Mouse (Mus musculus): ENCODE results near the gene Fam228a. TPM values are rescaled to one million over a fixed set of nuclear protein-coding genes. Genes with fewer than 3 reads are reported as not detected.
"Not testable (repeated sequence)": the region's sequence is repeated elsewhere in the genome, so short reads cannot be mapped to it uniquely, and the experiment has no call there.

Gene Fam228a
- polyA plus RNA-seq (2015; fragmentation: Nextera tagmentation; extraction: Ambion mirVana), result 0.20 and 0.52 TPM in 2 replicates

- Histone ChIP-seq H3K9me3 (no peaks in the 10 kb centered on the region), H3K27me3 (no peaks in the 10 kb centered on the region), H3K4me3 (no peak within 1 kb of the TSS), H3K9ac (no peak within 1 kb of the TSS), H3K36me3 (no peaks in the 10 kb centered on the region), H3K27ac (no peak within 1 kb of the TSS), H3K4me1 (no peaks in the 10 kb centered on the region), H3K4me2 (no peak within 1 kb of the TSS)
- 0 out of 2 replicates have a peak, but pooled peaks have one; percentile 7 for ATAC-seq (ENCODE audit: insufficient number of reproducible peaks, low FRiP score, low TSS enrichment, low read depth)
- WGBS, result 86% methylated on average over 18 of the region's 18 CpGs
Measured at GRCm38 (mm10) chr12:4738031-4738576, at the start of gene Fam228a. Gene Fam228a (minus strand): TSS chr12:4738430.

GRCm38 (mm10) chr12:4784466-4784865, 46.2 kb upstream of the Fam228a start:
- H3K27me3 ChIP-seq, result no peaks in the 10 kb centered on the region
- no peak for ATAC-seq (ENCODE audit: insufficient number of reproducible peaks, low FRiP score, low TSS enrichment, low read depth)
- no peaks in the 10 kb centered on the region for H3K36me3 ChIP-seq
- H3K9me3 ChIP-seq, result no peaks in the 10 kb centered on the region
- H3K9ac ChIP-seq, result no peak overlapping the region
- WGBS, result 72% methylated on average over 2 of the region's 2 CpGs
- H3K4me2 ChIP-seq, result no peak overlapping the region
- no peaks in the 10 kb centered on the region for H3K4me1 ChIP-seq
- H3K4me3 ChIP-seq, result no peak overlapping the region
- H3K27ac ChIP-seq, result no peak overlapping the region

- Histone ChIP-seq H3K9ac (no peak overlapping the region), H3K4me2 (no peak overlapping the region), H3K27ac (no peak overlapping the region), H3K27me3 (no peaks in the 10 kb centered on the region), H3K36me3 (no peaks in the 10 kb centered on the region), H3K9me3 (no peaks in the 10 kb centered on the region), H3K4me3 (no peak overlapping the region), H3K4me1 (no peaks in the 10 kb centered on the region)
- no peak for ATAC-seq (ENCODE audit: insufficient number of reproducible peaks, low FRiP score, low TSS enrichment, low read depth)
- WGBS, result 66% methylated on average over 5 of the region's 5 CpGs
Measured at GRCm38 (mm10) chr12:4783598-4783997, 45.4 kb upstream of the Fam228a start.

- not testable (repeated sequence) for H3K27ac ChIP-seq; H3K9ac ChIP-seq; H3K9me3 ChIP-seq; H3K4me2 ChIP-seq; H3K4me1 ChIP-seq; H3K27me3 ChIP-seq; ATAC-seq (ENCODE audit: insufficient number of reproducible peaks, low FRiP score, low TSS enrichment, low read depth); H3K36me3 ChIP-seq; H3K4me3 ChIP-seq
- 90% methylated on average over 9 of the region's 9 CpGs for WGBS
Measured at GRCm38 (mm10) chr12:4781725-4782404, 43.6 kb upstream of the Fam228a start.

- 80% methylated on average over 1 of the region's 1 CpGs for WGBS
Measured at GRCm38 (mm10) chr12:4781270-4781669, 43.0 kb upstream of the Fam228a start.

GRCm38 (mm10) chr12:4780245-4780644, 42.0 kb upstream of the Fam228a start:
- no peak overlapping the region for H3K4me2 ChIP-seq
- H3K36me3 ChIP-seq, result no peaks in the 10 kb centered on the region
- no peak overlapping the region for H3K4me3 ChIP-seq
- H3K9me3 ChIP-seq, result no peaks in the 10 kb centered on the region
- H3K27ac ChIP-seq, result no peak overlapping the region
- no peak overlapping the region for H3K9ac ChIP-seq
- H3K4me1 ChIP-seq, result no peaks in the 10 kb centered on the region
- ATAC-seq (ENCODE audit: insufficient number of reproducible peaks, low FRiP score, low TSS enrichment, low read depth), result no peak
- H3K27me3 ChIP-seq, result no peaks in the 10 kb centered on the region
- 60% methylated on average over 2 of the region's 2 CpGs for WGBS

More at GRCm38 (mm10) chr12:4781270-4781669, 43.0 kb upstream of the Fam228a start:
- Histone ChIP-seq H3K4me2 (no peak overlapping the region), H3K9me3 (no peaks in the 10 kb centered on the region), H3K4me3 (no peak overlapping the region), H3K4me1 (no peaks in the 10 kb centered on the region), H3K9ac (no peak overlapping the region), H3K36me3 (no peaks in the 10 kb centered on the region), H3K27me3 (no peaks in the 10 kb centered on the region), H3K27ac (no peak overlapping the region)
- no peak for ATAC-seq (ENCODE audit: insufficient number of reproducible peaks, low FRiP score, low TSS enrichment, low read depth)

- Histone ChIP-seq H3K9me3 (no peaks in the 10 kb centered on the region), H3K4me2 (no peak overlapping the region), H3K27me3 (no peaks in the 10 kb centered on the region), H3K4me1 (no peaks in the 10 kb centered on the region), H3K36me3 (no peaks in the 10 kb centered on the region), H3K9ac (no peak overlapping the region), H3K4me3 (no peak overlapping the region), H3K27ac (no peak overlapping the region)
- 82% methylated on average over 6 of the region's 6 CpGs for WGBS
- ATAC-seq (ENCODE audit: insufficient number of reproducible peaks, low FRiP score, low TSS enrichment, low read depth), result no peak
Measured at GRCm38 (mm10) chr12:4777734-4778133, 39.5 kb upstream of the Fam228a start.

- H3K4me2 ChIP-seq, result no peak overlapping the region
- H3K27me3 ChIP-seq, result no peaks in the 10 kb centered on the region
- H3K9ac ChIP-seq, result no peak overlapping the region
- no peaks in the 10 kb centered on the region for H3K36me3 ChIP-seq
- no peaks in the 10 kb centered on the region for H3K9me3 ChIP-seq
- H3K27ac ChIP-seq, result no peak overlapping the region
- no peak overlapping the region for H3K4me3 ChIP-seq
- no peak for ATAC-seq (ENCODE audit: insufficient number of reproducible peaks, low FRiP score, low TSS enrichment, low read depth)
- no peaks in the 10 kb centered on the region for H3K4me1 ChIP-seq
- 76% methylated on average over 9 of the region's 9 CpGs for WGBS
Measured at GRCm38 (mm10) chr12:4775588-4775949, 37.3 kb upstream of the Fam228a start.

- H3K36me3 ChIP-seq, result no peaks in the 10 kb centered on the region
- no peak overlapping the region for H3K4me3 ChIP-seq
- H3K9me3 ChIP-seq, result no peaks in the 10 kb centered on the region
- H3K9ac ChIP-seq, result no peak overlapping the region
- H3K27me3 ChIP-seq, result no peaks in the 10 kb centered on the region
- H3K4me2 ChIP-seq, result no peak overlapping the region
- H3K4me1 ChIP-seq, result no peaks in the 10 kb centered on the region
- 86% methylated on average over 8 of the region's 8 CpGs for WGBS
- H3K27ac ChIP-seq, result no peak overlapping the region
- ATAC-seq (ENCODE audit: insufficient number of reproducible peaks, low FRiP score, low TSS enrichment, low read depth), result no peak
Measured at GRCm38 (mm10) chr12:4774895-4775587, 36.8 kb upstream of the Fam228a start.

GRCm38 (mm10) chr12:4769333-4769723, 31.1 kb upstream of the Fam228a start:
- no peaks in the 10 kb centered on the region for H3K27me3 ChIP-seq
- H3K4me2 ChIP-seq, result peak overlapping the region; percentile 66
- 17% methylated on average over 13 of the region's 13 CpGs for WGBS
- H3K9ac ChIP-seq, result peak overlapping the region; percentile 87
- no peaks in the 10 kb centered on the region for H3K9me3 ChIP-seq
- no peak for ATAC-seq (ENCODE audit: insufficient number of reproducible peaks, low FRiP score, low TSS enrichment, low read depth)
- H3K4me1 ChIP-seq, result no peaks in the 10 kb centered on the region
- H3K27ac ChIP-seq, result peak overlapping the region; percentile 93
- H3K4me3 ChIP-seq, result peak overlapping the region; percentile 81
- H3K36me3 ChIP-seq, result no peaks in the 10 kb centered on the region

GRCm38 (mm10) chr12:4768492-4769332, 30.5 kb upstream of the Fam228a start, which contains the start of the genes Pfn4 and Fam228b:
Gene Pfn4 (plus strand): TSS chr12:4769022.
Gene Fam228b (minus strand): TSS chr12:4769267.
- 2% methylated on average over 61 of the region's 61 CpGs for WGBS

More at GRCm38 (mm10) chr12:4768492-4769332, 30.5 kb upstream of the Fam228a start, which contains the start of the genes Pfn4 and Fam228b:
- ATAC-seq (ENCODE audit: insufficient number of reproducible peaks, low FRiP score, low TSS enrichment, low read depth), result peak; percentile 98
- no peaks in the 10 kb centered on the region for H3K9me3 ChIP-seq
- H3K9ac ChIP-seq, result peak within 1 kb of the TSS; percentile 87
- peak within 1 kb of the TSS; percentile 81 for H3K4me3 ChIP-seq
- peak within 1 kb of the TSS; percentile 93 for H3K27ac ChIP-seq
- H3K36me3 ChIP-seq, result no peaks in the 10 kb centered on the region
- peak within 1 kb of the TSS; percentile 66 for H3K4me2 ChIP-seq
- H3K4me1 ChIP-seq, result no peaks in the 10 kb centered on the region
- no peaks in the 10 kb centered on the region for H3K27me3 ChIP-seq

All from limb, embryonic 15.5 days (tissue).